Mouse (Mus musculus) ovary, adult 18-20 months (tissue): ENCODE measurements around the gene Lamb2.

Experiments used
- DNase-seq: peaks from one replicate; pipeline ENCODE4 v3.0.0; 2022; ENCODE audit warnings: low spot score, mixed read lengths

Lamb2 gene

DNA sequence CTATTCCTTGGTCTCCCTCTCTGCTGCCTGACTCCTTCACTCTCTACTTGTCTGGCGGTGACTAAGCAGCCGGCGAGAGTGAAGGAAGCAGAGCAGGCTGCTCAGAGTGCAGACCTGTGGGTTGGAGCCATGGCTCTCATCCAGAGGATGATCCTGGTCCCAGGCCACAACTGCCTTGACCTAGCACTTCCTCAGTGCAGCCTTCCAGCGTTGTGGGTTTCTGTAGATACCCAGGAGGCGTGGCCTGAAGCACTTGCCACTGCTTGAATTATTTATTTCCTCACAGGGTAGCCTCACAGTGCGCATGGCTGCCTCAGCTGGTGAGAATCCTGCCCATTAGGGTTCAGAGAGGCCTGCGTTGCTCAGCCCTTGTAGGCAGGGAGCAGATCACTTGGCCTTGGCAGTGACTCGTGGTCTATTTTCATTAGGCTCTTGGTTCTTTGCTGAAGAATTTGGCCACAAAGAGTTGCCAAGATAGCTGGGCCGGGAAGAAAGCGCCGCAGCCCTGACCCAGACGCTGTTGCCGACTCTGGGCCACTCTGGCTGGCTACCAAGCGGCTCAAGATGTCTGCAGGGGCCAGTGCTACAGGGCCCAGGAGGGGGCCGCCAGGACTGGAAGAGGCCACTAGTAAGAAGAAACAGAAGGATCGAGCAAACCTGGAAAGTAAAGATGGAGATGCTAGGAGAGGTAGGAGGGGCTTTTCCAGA is 12.7 kb downstream of the Lamb2 start:
- DNase-seq: peak; percentile 84

DNA sequence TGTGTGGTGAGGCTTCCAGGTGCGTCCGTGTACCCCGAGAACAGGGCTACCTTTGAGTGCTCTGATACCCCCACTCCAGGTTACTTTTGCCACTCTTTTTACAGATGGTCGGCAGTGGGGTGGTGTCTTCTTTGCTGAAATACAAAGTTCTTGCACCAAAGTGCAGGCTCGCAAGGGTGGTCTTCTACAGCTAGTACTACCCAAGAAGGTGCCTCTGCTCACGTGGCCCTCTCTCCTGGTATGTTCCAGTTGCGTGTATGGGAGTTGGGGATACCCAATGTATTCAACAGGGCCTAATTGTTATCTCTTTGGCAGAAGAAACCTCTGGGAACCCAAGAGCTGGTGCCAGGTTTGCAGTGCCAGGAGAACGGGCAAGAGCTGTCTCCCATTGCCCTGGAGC is 13.7 kb downstream of the Lamb2 start:
- no peak for DNase-seq

DNA sequence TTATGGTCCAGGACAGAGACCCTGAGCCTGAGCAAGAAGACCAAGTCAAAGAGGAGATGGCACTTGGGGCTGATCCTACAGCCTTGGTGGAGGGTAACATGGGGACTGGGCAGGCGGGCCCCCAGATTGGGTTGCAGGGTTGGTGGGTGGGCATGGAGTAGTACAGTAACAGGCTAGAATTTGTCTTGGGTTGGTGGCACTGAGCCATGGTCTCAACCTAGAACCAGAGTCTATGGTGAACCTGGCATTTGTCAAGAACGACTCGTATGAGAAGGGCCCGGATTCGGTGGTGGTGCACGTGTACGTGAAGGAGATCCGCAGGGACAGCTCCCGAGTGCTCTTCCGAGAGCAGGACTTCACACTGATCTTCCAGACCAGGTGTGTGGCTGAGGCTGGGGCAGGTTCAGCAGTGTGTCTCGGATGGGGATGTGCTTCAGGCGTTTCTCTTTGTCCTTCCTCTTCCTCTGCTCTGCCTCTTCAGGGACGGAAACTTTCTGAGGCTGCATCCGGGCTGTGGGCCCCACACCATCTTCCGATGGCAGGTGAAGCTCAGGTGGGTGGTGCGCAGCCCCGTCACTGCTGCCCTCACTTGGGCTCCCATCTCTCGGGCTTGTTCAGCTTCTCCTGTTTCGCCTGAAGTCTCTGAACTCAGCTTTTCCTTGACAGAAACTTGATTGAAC is 14.8 kb downstream of the Lamb2 start:
- DNase-seq: no peak

DNA sequence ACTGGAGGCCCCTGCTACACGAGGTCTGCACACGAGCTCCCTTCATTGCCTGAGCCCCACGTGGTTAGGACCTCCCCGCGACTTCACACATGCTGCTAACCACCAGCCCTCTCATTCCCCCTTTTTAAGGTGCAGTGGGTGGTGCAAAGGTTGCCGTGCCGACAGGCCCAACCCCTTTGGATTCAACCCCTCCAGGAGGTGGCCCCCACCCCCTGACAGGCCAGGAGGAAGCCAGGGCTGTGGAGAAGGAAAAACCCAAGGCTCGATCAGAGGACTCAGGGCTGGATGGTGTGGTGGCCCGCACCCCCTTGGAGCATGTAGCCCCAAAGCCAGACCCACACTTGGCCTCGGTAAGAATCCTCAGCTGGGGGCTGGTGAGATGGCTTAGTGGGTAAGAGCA is 15.4 kb downstream of the Lamb2 start:
- no peak for DNase-seq

DNA sequence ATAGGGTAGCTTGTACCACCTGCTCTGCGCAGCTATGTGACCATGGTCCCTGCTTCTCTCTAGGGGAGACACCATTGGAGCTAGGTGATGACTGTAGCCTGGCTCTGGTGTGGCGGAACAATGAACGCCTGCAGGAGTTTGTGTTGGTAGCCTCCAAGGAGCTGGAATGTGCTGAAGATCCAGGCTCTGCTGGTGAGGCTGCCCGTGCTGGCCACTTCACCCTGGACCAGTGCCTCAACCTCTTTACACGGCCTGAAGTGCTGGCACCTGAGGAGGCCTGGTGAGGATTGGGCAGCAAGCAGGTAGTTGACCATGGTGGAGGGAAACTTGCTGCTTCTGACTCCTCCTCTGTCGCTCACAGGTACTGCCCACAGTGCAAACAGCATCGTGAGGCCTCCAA is 19.7 kb downstream of the Lamb2 start:
- no peak for DNase-seq

DNA sequence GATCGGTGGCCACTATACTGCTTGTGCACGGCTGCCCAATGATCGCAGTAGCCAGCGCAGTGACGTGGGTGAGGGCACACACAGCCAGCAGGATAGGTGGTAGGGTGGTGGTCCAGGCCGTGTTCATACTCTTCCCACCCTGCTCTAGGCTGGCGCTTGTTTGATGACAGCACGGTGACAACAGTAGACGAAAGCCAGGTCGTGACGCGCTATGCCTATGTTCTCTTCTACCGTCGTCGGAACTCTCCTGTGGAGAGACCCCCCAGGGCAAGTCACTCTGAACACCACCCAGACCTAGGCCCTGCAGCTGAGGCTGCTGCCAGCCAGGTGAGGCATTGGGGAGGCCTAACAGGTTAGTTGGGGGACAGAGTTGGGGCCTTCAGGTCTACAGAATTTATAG is 20.4 kb downstream of the Lamb2 start:
- no peak for DNase-seq

DNA sequence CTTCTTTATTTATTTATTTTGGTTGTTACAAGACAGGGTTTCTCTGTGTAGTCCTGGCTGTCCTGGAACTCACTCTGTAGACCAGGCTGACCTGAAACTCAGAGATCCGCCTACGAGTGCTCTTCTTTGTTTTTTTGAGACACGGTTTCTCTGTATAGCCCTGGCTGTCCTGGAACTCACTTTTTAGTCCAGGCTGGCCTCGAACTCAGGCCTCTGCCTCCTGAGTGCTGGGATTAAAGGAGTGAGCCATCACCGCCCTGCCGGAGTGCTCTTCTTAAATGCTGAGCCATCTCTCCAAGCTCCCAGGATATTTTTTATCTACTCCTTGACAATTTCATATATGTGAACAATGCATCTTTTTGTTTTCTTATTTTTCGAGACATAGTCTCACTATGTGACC is 27.4 kb downstream of the Lamb2 start:
- DNase-seq: no peak

DNA sequence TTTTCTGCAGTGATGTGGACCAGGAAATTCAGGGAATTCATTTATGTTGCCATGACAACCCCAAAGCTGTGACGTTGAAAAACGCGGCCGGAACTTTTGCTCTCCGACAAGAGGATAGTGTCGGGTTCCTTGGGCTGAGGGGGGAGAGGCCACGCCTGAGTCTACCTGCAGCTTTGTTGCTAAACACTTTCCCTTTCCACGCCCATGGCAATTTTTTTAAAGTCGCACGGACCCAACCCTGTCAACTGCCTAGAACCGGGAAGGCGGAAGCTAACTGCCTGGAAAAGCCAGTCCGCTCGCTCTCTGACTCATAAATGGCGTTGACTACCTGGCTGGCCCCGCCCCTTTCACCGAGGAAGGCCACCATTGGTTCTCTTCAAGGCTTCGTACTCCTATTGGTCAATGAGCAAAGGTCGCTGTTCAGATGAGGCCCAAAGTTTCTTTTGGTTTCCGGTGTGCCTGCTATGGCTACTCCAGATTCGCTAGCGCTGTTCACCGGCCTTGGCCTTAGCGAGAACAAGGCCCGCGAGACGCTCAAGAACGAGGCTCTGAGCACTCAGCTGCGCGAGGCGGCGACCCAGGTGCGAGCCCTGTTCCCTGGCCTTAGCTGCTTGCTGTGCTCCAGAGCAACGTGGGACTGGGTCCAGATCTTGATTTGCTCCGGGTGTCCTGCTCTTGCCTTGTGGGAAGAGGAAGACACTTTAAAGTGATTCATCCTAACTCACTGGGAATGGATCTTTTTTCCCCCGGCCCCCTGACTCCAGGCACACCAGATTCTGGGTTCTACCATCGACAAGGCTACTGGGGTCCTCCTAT is 28.3 kb downstream of the Lamb2 start, which contains the start of gene Qars:
Gene Qars, plus strand, starts transcription at position 88 of the 816 bp plus-strand sequence.
- DNase-seq: peak; percentile 93

DNA sequence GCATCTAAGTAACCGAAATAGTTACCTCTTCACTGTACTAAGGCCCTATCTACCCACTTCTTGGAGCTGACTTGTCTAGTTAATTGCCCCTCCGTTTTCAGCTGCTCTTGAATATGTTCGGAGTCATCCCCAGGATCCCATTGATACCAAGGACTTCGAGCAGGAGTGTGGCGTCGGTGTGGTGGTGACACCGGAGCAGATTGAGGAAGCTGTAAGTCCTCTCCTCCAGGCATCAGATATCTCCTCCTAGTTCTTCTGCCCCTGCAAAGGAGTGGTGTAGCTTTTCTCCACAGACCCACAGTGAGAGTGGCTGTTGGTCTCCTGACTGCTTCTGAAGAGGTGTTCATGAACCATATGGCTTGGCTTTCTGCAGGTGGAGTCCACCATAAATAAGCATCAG is 29.2 kb downstream of the Lamb2 start:
- no peak for DNase-seq

DNA sequence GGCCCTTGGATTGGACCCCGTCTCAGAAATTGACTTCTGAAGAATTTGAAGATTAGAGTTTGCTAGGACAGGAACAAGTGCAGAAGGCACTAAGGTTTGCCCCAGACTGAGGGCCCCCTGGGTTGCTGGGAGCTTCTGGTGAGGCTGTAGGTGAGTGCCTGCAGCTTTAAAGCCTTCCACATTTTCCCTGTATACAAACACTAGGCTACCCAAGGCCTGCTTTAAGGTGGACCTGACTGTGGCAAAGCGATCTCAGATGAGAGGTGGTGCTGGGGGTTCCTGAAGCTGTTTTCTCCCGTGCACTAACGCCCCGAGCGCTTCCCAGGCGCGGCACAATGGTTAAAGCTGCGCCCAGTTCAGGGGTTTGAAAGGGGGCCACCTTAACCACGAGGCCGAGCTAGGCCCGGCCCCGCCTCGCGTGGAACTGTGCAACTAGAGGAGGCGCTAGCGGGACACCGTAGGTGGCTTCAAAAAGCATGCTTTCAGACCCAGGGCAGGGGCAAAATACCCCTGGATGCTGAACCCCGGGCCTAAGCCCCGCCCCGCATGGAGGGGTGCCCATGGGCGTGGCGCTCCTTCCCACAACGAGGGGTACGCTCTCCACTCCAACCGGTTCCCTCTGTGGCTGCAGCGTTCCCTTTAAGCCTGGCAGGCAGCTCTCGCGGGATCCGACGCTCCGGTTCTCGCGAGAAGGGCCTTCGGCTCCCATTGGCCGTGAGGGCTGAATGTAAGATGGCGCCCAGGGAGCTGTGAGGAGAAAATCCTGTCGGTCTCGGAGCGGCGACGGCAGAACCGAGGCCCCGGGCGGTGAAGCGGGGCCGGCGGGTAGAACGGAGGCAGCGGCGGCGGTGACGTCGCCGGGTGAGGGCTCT is 37.1 kb downstream of the Lamb2 start, which contains the start of gene Qrich1:
Gene Qrich1, plus strand, starts transcription at position 427 of the 872 bp plus-strand sequence.
- DNase-seq: peak; percentile 96

DNA sequence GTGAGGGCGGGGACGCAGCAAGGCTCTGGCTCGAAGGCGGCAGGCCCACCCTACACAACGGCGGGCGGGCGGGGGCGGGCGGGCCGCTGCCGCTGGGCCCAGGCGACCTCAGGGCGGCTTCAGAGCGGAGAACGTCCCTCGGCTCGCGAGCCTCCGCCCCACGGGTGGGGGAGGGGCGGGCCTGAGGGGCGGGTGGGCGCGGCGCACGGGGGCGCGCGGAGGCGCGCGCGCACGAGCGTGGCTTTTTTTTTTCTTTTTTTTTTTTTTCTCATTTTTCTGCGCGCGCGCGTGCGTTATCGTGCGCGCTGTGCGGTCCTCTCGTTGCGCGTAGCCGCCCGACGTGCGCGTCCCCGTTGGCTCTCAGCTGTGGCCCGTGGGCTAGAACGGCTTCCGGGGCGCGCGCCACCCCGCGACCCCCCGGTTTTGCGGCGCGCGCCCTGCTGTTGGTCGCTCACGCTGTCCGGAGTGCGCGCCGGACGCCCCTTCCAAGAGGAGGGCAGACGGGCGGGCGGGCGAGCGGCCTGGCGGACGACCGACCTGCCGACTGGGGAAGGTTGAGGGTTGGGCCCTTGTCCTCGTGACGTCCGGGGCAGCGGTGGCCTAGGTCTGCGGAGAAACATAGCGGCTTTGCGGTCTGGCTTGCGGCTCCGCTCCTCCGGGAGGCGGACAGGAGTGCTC is 37.9 kb downstream of the Lamb2 start:
- DNase-seq: peak; percentile 65

DNA sequence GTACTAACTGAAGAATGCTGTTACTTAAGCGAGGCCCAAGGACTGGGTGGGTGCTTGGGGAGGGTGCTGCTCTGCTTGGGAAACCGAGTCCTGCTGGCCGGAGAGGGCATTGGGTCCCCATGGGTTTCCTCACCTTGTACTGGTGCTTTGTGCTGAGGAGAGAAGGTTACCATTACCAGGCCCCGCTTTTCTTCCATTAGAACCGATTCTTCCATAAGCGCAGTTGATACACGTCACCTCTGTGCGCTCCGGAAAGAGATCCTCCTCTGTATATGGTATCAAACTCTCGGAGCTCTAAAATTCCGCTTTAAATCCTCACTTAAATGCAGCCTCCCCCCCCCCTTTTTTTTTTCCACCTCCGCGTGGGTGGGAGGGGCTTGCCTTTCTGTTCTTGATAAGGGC is 38.4 kb downstream of the Lamb2 start:
- DNase-seq: no peak

DNA sequence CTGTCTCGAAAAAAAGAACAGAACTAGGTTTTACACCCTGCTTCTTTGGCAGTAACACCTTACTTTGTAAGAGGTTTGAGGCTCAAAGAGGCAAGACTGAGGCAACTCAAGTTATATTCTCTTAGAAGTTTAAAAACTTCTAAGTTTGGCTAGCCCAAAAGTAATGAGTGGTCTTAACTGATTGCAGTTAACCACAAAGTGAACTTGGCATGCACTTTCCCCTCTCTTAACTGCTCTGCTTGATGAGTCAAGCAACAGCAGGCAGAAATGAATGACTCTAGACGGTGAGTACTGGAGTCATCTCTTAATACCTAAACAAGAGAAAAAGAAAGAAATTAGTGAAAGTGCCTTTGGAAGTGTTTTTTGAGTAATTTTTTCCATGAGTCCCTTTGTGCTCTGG is 42.1 kb downstream of the Lamb2 start:
- no peak for DNase-seq

DNA sequence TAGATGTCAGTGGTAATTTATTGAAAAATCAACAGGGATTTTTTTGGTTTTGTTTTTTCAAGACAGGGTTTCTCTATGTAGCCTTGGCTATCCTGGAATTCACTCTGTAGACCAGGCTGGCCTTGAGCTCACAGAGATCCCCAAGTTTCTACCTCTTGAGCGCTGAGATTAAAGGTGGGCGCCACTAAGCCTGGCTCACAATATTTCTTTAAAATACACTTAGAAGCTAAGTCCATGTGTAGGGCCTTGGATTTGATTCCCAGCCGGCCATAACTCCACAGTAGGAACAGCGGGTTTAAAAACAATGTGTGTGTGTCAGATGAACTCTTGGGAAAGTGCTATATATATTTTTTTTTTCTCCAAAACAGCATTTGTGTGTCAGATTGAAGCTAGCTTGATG is 43.8 kb downstream of the Lamb2 start:
- DNase-seq: no peak

DNA sequence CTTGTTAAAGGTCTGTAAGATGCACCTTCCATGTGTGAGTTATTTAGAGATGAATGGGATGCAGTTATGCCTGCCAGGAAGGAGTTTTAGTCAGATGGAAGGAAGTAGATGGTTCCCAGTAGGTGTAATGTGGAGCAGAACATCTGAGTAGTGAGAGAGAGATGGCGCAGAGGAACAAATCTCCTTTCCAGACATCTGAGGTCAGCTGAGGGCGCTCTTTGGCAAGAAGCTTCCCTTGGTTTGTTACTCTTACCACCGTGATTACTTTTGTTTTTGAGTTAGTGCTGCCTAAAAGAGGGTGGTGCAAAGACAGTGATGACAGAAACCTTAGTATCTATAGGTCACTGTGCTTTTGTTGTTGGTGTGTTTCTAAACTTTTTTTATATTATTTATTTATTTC is 45.9 kb downstream of the Lamb2 start:
- no peak for DNase-seq

DNA sequence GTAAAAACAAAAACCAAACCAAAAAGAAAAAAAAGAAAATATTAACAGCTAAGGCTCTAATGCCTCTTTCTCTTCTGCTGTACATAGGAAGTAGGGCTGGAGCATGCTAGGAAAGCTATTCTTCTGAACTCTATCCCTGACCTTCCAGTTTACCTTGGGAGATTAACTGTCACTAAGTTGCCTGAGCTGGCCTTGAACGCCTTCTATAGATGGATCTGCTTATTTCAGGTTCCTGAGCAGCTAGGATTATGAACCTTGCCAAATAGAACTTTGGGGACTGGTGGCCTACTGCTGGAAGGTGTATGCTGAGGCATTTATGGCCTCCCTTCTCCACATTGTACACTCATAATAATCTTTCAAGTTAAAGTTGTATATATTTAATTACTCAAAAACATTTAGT is 51.4 kb downstream of the Lamb2 start:
- no peak for DNase-seq

DNA sequence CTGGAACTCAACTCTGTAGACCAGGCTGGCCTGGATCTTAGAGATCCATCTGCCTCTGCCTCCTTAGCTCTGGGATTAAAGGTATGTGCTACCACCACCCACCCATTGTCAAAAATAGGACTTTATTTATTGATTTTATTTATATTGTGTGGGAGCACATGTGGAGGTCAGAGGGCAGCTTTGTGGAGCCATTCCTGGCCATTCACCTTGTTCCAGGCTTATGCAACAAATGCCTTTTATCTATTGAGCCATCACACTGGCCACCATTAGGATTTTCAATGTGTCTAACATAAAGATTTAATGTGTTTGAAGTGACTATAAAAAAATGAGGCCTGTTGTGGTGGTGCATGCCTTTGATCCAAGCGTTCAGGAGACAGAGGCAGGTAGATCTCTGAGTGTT is 52.0 kb downstream of the Lamb2 start:
- no peak for DNase-seq
